Mouse (Mus musculus) 3134 (cell line): ENCODE measurements at regions not wholly inside any gene's neighbourhood (a gene's known extent, or its start where the extent isn't known, plus 50 kb on each side); places are given as distances from the start of the nearest gene placed in this dataset.
A peak's percentile ranks its signal among the peaks of the same experiment; 100 is the strongest.

Experiments
- DNase-seq: peaks from one replicate; pipeline ENCODE4 v3.0.0-alpha.2; 2011; ENCODE audit warnings: low spot score; ENCODE audit not compliant: insufficient read length; ENCODE audit errors: extremely low read depth

- DNase-seq, result no peak
These were observed 238.7 kb upstream of the Cxcr4 start for GRCm38 (mm10) chr1:128830671-128831240.

GRCm38 (mm10) chr1:128829536-128829935 lies 237.4 kb upstream of the Cxcr4 start:
- no peak for DNase-seq

- no peak for DNase-seq
These were observed 234.3 kb upstream of the Cxcr4 start for GRCm38 (mm10) chr1:128826419-128826818.

- DNase-seq, result peak; percentile 67
These were observed 233.0 kb upstream of the Cxcr4 start for GRCm38 (mm10) chr1:128824916-128825683.

- DNase-seq, result no peak
These were observed 232.1 kb upstream of the Cxcr4 start for GRCm38 (mm10) chr1:128824235-128824634.

GRCm38 (mm10) chr1:128821991-128822390 lies 229.9 kb upstream of the Cxcr4 start:
- no peak for DNase-seq

- no peak for DNase-seq
These were observed 228.4 kb upstream of the Cxcr4 start for GRCm38 (mm10) chr1:128820527-128820926.

- DNase-seq, result no peak
These were observed 227.5 kb upstream of the Cxcr4 start for GRCm38 (mm10) chr1:128819611-128820010.

GRCm38 (mm10) chr1:128813379-128813778 lies 221.3 kb upstream of the Cxcr4 start:
- DNase-seq, result no peak

- no peak for DNase-seq
These were observed 218.8 kb upstream of the Cxcr4 start for GRCm38 (mm10) chr1:128810860-128811259.

GRCm38 (mm10) chr1:128810094-128810493 lies 218.0 kb upstream of the Cxcr4 start:
- no peak for DNase-seq

GRCm38 (mm10) chr1:128809601-128810000 lies 217.5 kb upstream of the Cxcr4 start:
- DNase-seq, result no peak

GRCm38 (mm10) chr1:128808599-128808998 lies 216.5 kb upstream of the Cxcr4 start:
- DNase-seq, result no peak

- no peak for DNase-seq
These were observed 213.9 kb upstream of the Cxcr4 start for GRCm38 (mm10) chr1:128805687-128806653.

- DNase-seq, result no peak
These were observed 211.5 kb upstream of the Cxcr4 start for GRCm38 (mm10) chr1:128803433-128804060.

GRCm38 (mm10) chr1:128803058-128803432 lies 211.0 kb upstream of the Cxcr4 start:
- DNase-seq, result no peak

GRCm38 (mm10) chr1:128798721-128799120 lies 206.6 kb upstream of the Cxcr4 start:
- DNase-seq, result no peak

GRCm38 (mm10) chr1:128795654-128796053 lies 203.6 kb upstream of the Cxcr4 start:
- DNase-seq, result no peak

GRCm38 (mm10) chr1:128790881-128791280 lies 198.8 kb upstream of the Cxcr4 start:
- no peak for DNase-seq

- no peak for DNase-seq
These were observed 197.7 kb upstream of the Cxcr4 start for GRCm38 (mm10) chr1:128789567-128790335.
